Mouse (Mus musculus) ES-Bruce4 (cell line): ENCODE measurements at regions not wholly inside any gene's neighbourhood (a gene's known extent, or its start where the extent isn't known, plus 50 kb on each side); places are given as distances from the start of the nearest gene placed in this dataset.
"Not testable (repeated sequence)": the region's sequence is repeated elsewhere in the genome, so short reads cannot be mapped to it uniquely, and the experiment has no call there.

Source experiments
- H3K27ac ChIP-seq: 2 replicates; pipeline ENCODE4 v1.5.1; 2012; ENCODE audit warnings: low read length, inconsistent platforms; ENCODE audit not compliant: insufficient read depth
- H3K27me3 ChIP-seq: 2 replicates; pipeline ENCODE4 v1.6.1; 2012; ENCODE audit warnings: mild to moderate bottlenecking, low read length, inconsistent platforms; ENCODE audit not compliant: control insufficient read depth, poor library complexity, insufficient read depth, severe bottlenecking
- H3K36me3 ChIP-seq: 2 replicates; pipeline ENCODE4 v1.6.1; 2012; ENCODE audit warnings: inconsistent platforms, mild to moderate bottlenecking, low read length, moderate library complexity; ENCODE audit not compliant: control insufficient read depth, poor library complexity, insufficient read depth, severe bottlenecking
- H3K4me1 ChIP-seq: one replicate; pipeline ENCODE4 v1.8.1; 2011; ENCODE audit warnings: low read length; ENCODE audit not compliant: control insufficient read depth, insufficient read depth
- H3K4me3 ChIP-seq: 2 replicates; pipeline ENCODE4 v1.5.1; 2011; ENCODE audit warnings: low read depth, mild to moderate bottlenecking, low read length
- H3K9ac ChIP-seq: 2 replicates; pipeline ENCODE4 v1.6.1; 2012; ENCODE audit warnings: low read depth, mild to moderate bottlenecking, inconsistent platforms; ENCODE audit not compliant: poor library complexity, severe bottlenecking
- H3K9me3 ChIP-seq: replicated peaks from 2 replicates; pipeline ENCODE4 v1.6.1; 2012; ENCODE audit warnings: mild to moderate bottlenecking, low read length, inconsistent platforms; ENCODE audit not compliant: control insufficient read depth, poor library complexity, insufficient read depth, severe bottlenecking
- CTCF ChIP-seq: IDR thresholded peaks from one replicate; pipeline ENCODE4 v1.8.1; 2011; ENCODE audit warnings: low read depth, low read length
- EP300 ChIP-seq: IDR thresholded peaks from 2 replicates; pipeline ENCODE4 v1.6.1; 2011; ENCODE audit warnings: low read depth, low read length; ENCODE audit not compliant: insufficient read depth
- POLR2A ChIP-seq: IDR thresholded peaks from one replicate; pipeline ENCODE4 v1.8.1; 2011; ENCODE audit warnings: low read length; ENCODE audit not compliant: insufficient read depth

DNA sequence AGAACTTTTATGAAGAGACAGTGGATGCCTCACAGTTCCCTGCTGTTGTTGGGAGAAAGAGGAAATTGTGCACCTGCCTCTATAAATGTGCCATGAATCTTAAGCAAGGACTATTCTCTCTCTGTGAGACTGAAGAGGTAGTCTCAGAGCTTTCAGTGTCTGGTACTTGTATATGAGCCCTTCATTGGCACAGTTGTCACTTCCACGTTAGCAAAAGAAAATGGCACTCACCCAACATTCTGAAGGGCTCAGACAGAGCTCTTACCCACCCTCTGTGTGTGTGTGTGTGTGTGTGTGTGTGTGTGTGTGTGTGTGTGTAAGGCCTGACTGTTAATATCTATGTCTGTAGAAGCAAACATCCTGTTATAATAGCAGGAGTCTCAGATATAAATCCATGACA lies 75.6 kb upstream of the Lhfpl3 start:
- Histone ChIP-seq H3K4me1 (no peaks in the 10 kb centered on the region), H3K4me3 (no peak overlapping the region), H3K9ac (no peak overlapping the region), H3K27ac (no peak overlapping the region), H3K9me3 (no peaks in the 10 kb centered on the region), H3K27me3 (no peaks in the 10 kb centered on the region), H3K36me3 (no peaks in the 10 kb centered on the region)
- TF ChIP-seq CTCF (no peak), POLR2A (no peak), EP300 (no peak)

DNA sequence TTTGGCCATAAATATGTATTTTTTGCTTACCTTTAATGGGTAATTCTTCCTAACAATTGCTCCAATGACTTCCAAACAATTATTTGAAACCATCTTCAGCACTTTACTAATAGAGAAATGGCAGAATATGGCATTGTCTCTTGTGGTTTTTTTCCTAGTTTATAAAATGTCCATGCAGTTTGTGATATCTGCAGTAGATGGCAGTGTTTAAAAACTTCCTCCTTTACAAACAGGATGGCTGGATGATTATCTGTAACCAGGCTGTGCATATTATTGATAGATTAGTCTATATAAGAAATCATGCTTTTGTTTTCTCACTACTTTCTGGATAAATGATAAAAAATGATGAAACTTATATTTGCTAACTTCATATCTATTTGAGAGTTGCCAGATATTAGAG lies 91.0 kb upstream of the Orc5 start:
- TF ChIP-seq CTCF (no peak), POLR2A (no peak), EP300 (no peak)

DNA sequence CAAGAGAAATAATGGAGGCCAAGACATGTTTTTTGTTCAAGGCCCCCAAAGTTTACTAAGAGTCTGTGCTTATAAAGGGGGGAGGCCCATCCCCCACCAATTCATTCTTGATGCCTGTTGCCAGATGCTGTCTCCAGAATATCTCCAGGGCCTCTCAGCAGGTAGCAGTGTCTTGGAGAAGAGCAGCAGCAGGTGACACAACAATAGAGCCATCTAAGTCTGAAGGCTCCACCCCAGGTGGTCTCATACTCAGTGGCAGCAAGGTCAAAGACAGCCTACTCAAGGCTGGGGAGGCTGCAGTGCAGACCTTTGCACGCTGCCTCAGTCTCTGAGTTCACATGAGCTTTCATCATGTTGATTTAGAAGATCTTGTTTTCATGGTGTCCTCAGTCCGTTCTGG lies 66.8 kb upstream of the Orc5 start:
- H3K9ac ChIP-seq, H3K4me1 ChIP-seq, H3K4me3 ChIP-seq, H3K27me3 ChIP-seq, H3K27ac ChIP-seq, H3K9me3 ChIP-seq, H3K36me3 ChIP-seq: not testable (repeated sequence)
- peak; percentile 89 for TF ChIP-seq EP300

More for the DNA sequence above, 91.0 kb upstream of the Orc5 start:
- Histone ChIP-seq H3K9ac (no peak overlapping the region), H3K9me3 (no peaks in the 10 kb centered on the region; the same call in 1 of the 2 replicates), H3K4me1 (no peaks in the 10 kb centered on the region), H3K4me3 (no peak overlapping the region), H3K27ac (no peak overlapping the region), H3K36me3 (no peaks in the 10 kb centered on the region), H3K27me3 (no peaks in the 10 kb centered on the region)
